Mouse (Mus musculus): ENCODE data around the gene Ubxn11. TPM values are rescaled to one million over a fixed set of nuclear protein-coding genes. Genes with fewer than 3 reads are reported as not detected.

Ubxn11 gene
- polyA plus RNA-seq, 1 experiment from 2014 or later, result 11.1 TPM

DNA sequence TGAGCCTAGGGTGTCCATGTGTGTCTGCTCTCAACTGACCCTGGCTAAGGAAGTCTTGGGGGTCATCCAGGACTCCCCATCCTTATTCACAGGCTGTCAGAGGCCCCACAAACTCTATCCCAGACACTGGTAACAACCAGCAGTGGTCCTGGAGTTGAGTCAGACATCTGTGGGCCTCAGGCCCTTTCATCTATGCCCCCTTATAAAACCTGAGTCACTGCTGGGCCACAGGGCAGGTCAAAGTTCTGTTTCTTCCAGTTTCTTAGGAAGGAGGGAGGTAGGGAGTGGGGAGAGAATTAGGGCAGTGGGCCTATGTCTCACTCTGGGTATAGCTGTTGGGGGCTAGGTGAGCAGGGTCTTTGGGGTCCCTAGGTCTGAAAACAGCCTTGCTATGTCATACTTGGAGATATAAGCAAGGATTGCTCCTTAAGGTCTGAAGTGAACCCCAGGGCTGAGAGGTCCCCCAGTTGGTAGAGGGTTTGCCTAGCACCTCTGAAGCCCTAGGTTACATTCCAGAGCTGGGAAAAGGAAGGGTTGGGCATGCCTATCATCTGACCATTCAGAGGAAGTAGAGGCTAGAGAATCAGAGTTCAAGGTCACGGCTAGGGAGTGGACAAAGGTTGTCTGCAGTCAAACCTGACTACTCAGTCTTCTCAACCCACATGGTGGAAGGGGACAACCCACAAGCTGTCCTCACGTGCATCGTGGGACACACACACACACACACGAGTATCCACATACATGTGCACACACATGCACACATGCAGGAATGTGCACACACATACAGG is 33.4 kb upstream of the Ubxn11 start:
- no peaks in the 10 kb centered on the region for H3K36me3 ChIP-seq
- H3K4me2 ChIP-seq, result no peak overlapping the region
- H3K4me1 ChIP-seq, result peaks cover 7% of the 10 kb centered on the region
- peaks cover 29% of the 10 kb centered on the region for H3K27me3 ChIP-seq
- WGBS, result 90% methylated on average over 4 of the region's 4 CpGs
- H3K27ac ChIP-seq, result no peak overlapping the region
- ATAC-seq (replicated peaks; ENCODE audit: low FRiP score), result no peak
- no peaks in the 10 kb centered on the region for H3K9me3 ChIP-seq (replicated peaks)
- H3K4me3 ChIP-seq (replicated peaks), result no peak overlapping the region
- no peak overlapping the region for H3K9ac ChIP-seq

- Histone ChIP-seq H3K4me3 (replicated peaks) (no peak overlapping the region), H3K9ac (no peak overlapping the region), H3K27me3 (peaks cover 28% of the 10 kb centered on the region), H3K4me2 (no peak overlapping the region), H3K27ac (no peak overlapping the region), H3K36me3 (no peaks in the 10 kb centered on the region), H3K9me3 (replicated peaks) (no peaks in the 10 kb centered on the region), H3K4me1 (peaks cover 20% of the 10 kb centered on the region)
- WGBS, result 13% methylated on average over 3 of the region's 3 CpGs
- peak; percentile 33; the same call in 1 of the 2 replicates for ATAC-seq (replicated peaks; ENCODE audit: low FRiP score)
Measured at GRCm38 (mm10) chr4:134078694-134079093, 23.7 kb upstream of the Ubxn11 start.

DNA sequence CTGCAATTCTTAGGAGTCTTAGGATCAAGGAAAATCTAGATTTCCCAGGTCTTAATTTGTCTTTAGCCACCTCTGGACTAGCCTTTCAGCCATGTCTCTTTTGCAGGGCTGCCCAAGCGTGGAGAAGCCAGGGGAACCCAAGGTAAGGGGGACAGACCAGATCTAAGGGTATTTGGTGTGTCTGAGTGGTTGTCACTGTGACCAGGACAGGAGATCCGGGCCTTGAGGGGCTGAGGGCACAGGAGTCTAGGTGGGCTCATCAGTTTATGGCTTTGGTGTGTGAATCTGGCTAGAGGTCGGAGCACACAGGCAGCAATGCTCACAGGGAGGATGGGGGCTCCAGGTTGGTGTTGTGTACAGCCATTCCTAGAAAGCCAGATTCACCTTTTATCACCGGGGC is 21.7 kb upstream of the Ubxn11 start:
- Histone ChIP-seq H3K36me3 (no peaks in the 10 kb centered on the region), H3K9me3 (replicated peaks) (no peaks in the 10 kb centered on the region), H3K4me3 (replicated peaks) (no peak overlapping the region), H3K27ac (no peak overlapping the region), H3K27me3 (peaks cover 28% of the 10 kb centered on the region), H3K4me1 (peaks cover 20% of the 10 kb centered on the region), H3K4me2 (no peak overlapping the region), H3K9ac (no peak overlapping the region)
- WGBS, result 81% methylated on average over 4 of the region's 4 CpGs
- no peak for ATAC-seq (replicated peaks; ENCODE audit: low FRiP score)

DNA sequence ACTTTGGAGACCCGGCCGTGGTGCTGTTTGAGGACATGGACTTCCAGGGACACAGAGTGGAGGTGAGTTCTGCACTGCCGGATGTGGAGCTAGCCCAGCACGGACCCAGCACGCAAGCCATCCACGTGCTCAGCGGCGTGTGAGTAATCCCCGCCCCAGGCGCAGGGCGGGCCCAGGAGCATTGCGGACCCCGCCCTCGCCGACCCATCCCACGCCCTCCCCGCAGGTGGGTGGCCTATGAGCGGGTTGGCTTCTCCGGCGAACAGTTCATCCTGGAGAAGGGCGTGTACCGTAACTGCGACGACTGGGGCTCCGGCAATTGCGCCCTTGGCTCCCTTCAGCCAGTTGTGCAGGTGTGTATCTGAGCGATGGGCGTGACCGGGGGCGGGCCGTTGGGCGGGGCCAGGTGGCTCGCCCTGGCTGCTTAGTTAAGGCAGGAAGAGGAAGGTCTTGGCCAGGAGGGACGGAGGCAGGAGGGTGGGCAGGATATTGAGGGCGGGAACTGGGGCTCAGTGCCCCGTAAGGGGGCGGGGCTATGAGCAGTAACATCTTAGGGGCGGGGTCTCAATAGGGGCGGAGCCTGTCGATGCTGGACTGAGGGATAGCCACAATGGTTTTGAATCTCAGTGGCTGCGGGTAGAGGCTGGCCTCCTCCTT is 20.5 kb upstream of the Ubxn11 start:
- H3K4me2 ChIP-seq, result peak overlapping the region; percentile 92
- no peaks in the 10 kb centered on the region for H3K36me3 ChIP-seq
- peak overlapping the region; percentile 55 for H3K4me3 ChIP-seq (replicated peaks)
- 0 out of 2 replicates have a peak overlapping the region, but pooled peaks have one; percentile 22 for H3K27ac ChIP-seq
- H3K27me3 ChIP-seq, result peaks cover 28% of the 10 kb centered on the region
- under 1% methylated on average over 41 of the region's 41 CpGs for WGBS
- ATAC-seq (replicated peaks; ENCODE audit: low FRiP score), result peak; percentile 92
- H3K4me1 ChIP-seq, result peaks cover 20% of the 10 kb centered on the region
- H3K9ac ChIP-seq, result peak overlapping the region; percentile 42; the same call in 1 of the 2 replicates
- H3K9me3 ChIP-seq (replicated peaks), result no peaks in the 10 kb centered on the region

DNA sequence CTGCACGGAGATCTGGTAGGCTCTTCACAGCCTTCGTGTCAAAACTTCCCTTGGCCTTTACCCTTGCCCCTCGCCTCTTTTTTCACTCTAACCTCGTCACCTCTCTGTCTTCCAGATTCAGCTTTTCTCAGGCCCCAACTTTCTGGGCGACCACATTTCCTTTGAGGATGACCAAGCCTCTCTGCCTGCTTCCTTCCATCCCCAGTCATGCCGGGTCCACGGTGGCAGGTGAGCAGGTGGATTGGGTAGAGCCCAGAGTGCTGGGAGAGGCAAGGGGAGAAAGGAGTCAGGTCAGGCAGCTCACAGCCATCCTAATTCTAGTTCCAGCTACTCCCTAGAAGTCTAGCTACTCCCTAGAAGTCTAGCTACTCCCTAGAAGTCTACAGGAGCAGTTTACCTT is 19.9 kb upstream of the Ubxn11 start:
- Histone ChIP-seq H3K9ac (peak overlapping the region; percentile 42; the same call in 1 of the 2 replicates), H3K4me1 (peaks cover 20% of the 10 kb centered on the region), H3K27ac (no peak overlapping the region), H3K4me3 (replicated peaks) (peak overlapping the region; percentile 55), H3K4me2 (peak overlapping the region; percentile 92), H3K27me3 (peaks cover 28% of the 10 kb centered on the region), H3K36me3 (no peaks in the 10 kb centered on the region), H3K9me3 (replicated peaks) (no peaks in the 10 kb centered on the region)
- no peak for ATAC-seq (replicated peaks; ENCODE audit: low FRiP score)
- 16% methylated on average over 7 of the region's 7 CpGs for WGBS

GRCm38 (mm10) chr4:134084999-134085398 is 17.4 kb upstream of the Ubxn11 start:
- no peak for ATAC-seq (replicated peaks; ENCODE audit: low FRiP score)
- 88% methylated on average over 4 of the region's 4 CpGs for WGBS
- Histone ChIP-seq H3K4me2 (no peak overlapping the region), H3K4me1 (peaks cover 15% of the 10 kb centered on the region), H3K9me3 (replicated peaks) (no peaks in the 10 kb centered on the region), H3K27ac (no peak overlapping the region), H3K9ac (no peak overlapping the region), H3K4me3 (replicated peaks) (no peak overlapping the region), H3K27me3 (peaks cover 26% of the 10 kb centered on the region), H3K36me3 (no peaks in the 10 kb centered on the region)

- no peaks in the 10 kb centered on the region for H3K9me3 ChIP-seq (replicated peaks)
- H3K9ac ChIP-seq, result no peak overlapping the region
- peaks cover 2% of the 10 kb centered on the region for H3K4me1 ChIP-seq
- no peak overlapping the region for H3K27ac ChIP-seq
- no peak overlapping the region for H3K4me3 ChIP-seq (replicated peaks)
- peak; percentile 64; the same call in 1 of the 2 replicates for ATAC-seq (replicated peaks; ENCODE audit: low FRiP score)
- H3K27me3 ChIP-seq, result peaks cover 8% of the 10 kb centered on the region
- WGBS, result 33% methylated on average over 7 of the region's 7 CpGs
- no peaks in the 10 kb centered on the region for H3K36me3 ChIP-seq
- peak overlapping the region; percentile 29; the same call in 1 of the 2 replicates for H3K4me2 ChIP-seq
Measured at GRCm38 (mm10) chr4:134087412-134087811, 15.0 kb upstream of the Ubxn11 start.

GRCm38 (mm10) chr4:134089029-134089428 is 13.3 kb upstream of the Ubxn11 start:
- WGBS, result 83% methylated on average over 9 of the region's 9 CpGs
- no peak overlapping the region for H3K4me2 ChIP-seq
- no peaks in the 10 kb centered on the region for H3K9me3 ChIP-seq (replicated peaks)
- H3K4me1 ChIP-seq, result no peaks in the 10 kb centered on the region
- H3K4me3 ChIP-seq (replicated peaks), result no peak overlapping the region
- no peak for ATAC-seq (replicated peaks; ENCODE audit: low FRiP score)
- no peaks in the 10 kb centered on the region for H3K36me3 ChIP-seq
- H3K9ac ChIP-seq, result no peak overlapping the region
- no peaks in the 10 kb centered on the region for H3K27me3 ChIP-seq
- H3K27ac ChIP-seq, result no peak overlapping the region

DNA sequence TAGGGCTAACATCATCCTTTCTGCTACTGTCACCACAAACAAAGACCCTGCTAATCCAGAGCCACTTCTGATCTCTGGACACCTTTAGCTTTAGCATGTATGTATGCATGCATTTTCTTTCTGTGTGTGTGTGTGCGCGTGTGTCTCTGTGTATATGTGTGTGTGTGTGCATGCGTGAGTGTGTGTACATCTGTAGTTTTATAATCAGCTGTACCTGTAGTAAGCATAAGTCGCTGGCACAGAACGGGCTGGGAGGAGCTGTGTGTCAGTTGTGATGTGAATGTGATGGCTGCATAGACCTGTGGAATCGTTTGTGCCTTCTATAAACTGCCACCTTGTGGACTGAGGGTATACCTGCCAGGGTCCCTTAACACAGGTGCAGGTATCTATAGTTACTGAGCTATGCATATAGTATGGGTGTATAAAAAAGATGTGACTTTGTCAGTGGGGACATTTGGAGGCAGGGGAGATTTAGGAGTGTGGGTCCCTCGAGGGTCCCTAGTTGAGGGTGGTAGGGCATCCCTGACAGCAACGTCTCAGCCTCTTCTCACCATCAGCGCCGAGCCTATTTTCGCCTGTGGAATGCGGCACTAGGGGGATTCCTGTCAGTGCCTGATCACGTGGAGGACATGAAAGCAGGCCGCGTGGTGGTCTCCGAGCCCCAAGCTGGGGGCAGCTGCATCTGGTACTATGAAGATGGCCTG is 11.7 kb upstream of the Ubxn11 start:
- Histone ChIP-seq H3K9ac (no peak overlapping the region), H3K27me3 (no peaks in the 10 kb centered on the region), H3K9me3 (replicated peaks) (no peaks in the 10 kb centered on the region), H3K4me1 (no peaks in the 10 kb centered on the region), H3K4me3 (replicated peaks) (no peak overlapping the region), H3K4me2 (no peak overlapping the region), H3K36me3 (no peaks in the 10 kb centered on the region), H3K27ac (no peak overlapping the region)
- 80% methylated on average over 16 of the region's 16 CpGs for WGBS
- no peak for ATAC-seq (replicated peaks; ENCODE audit: low FRiP score)

- ATAC-seq (replicated peaks; ENCODE audit: low FRiP score), result no peak
- 87% methylated on average over 6 of the region's 6 CpGs for WGBS
- H3K9ac ChIP-seq, result no peak overlapping the region
- H3K27me3 ChIP-seq, result no peaks in the 10 kb centered on the region
- H3K27ac ChIP-seq, result no peak overlapping the region
- no peaks in the 10 kb centered on the region for H3K36me3 ChIP-seq
- H3K4me2 ChIP-seq, result no peak overlapping the region
- no peaks in the 10 kb centered on the region for H3K9me3 ChIP-seq (replicated peaks)
- no peaks in the 10 kb centered on the region for H3K4me1 ChIP-seq
- no peak overlapping the region for H3K4me3 ChIP-seq (replicated peaks)
Measured at GRCm38 (mm10) chr4:134091225-134091529, 11.2 kb upstream of the Ubxn11 start.

DNA sequence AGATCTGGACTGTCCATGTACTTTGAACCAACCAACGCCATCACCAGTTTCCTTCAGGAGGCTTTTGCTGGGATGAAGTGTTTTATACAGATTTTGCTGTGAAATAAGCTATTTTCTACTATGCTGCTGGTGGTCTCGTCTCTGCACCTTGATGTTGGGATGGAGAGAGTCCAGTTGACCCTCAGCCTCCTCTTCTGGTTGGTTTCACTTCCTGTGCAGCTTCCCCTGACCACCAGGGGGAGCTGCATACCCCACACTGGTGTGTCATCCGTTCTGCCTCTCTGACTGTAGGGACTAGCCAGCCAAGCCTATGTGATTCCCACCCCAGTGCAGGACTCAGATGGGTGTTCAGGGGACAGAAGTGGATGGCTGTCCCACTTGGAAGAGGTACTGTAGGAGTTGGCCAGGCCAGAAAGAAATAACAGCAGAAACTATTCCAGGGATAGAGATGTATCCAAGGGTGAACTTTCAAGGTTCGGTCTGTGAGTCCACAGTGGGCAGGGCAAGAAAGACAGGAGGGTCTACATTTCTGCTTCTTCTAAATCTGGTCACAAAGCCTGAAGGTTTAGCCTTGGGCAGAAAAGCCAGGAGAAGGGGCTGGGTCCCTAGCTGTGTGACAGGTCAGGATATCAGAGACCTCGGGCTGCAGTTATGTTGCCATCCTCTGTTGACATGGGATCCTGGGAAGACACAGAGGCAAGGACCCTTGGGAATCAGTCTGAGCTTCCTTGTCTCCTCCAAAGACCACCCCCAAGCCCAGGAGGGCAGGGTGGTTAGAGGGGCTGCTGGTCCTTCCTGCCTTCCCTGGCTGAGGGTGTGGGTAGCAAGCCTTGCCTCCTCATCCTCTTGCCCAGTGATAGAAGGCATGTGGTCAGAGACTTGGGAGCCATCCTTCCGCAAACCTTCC is 9.7 kb upstream of the Ubxn11 start:
- no peaks in the 10 kb centered on the region for H3K27me3 ChIP-seq
- H3K4me2 ChIP-seq, result no peak overlapping the region
- no peaks in the 10 kb centered on the region for H3K4me1 ChIP-seq
- 69% methylated on average over 6 of the region's 6 CpGs for whole genome bisulfite sequencing
- no peak overlapping the region for H3K4me3 ChIP-seq (replicated peaks)
- ATAC-seq (replicated peaks; ENCODE audit: low FRiP score), result 0 out of 2 replicates have a peak, but pooled peaks have one; percentile 43
- H3K9me3 ChIP-seq (replicated peaks), result no peaks in the 10 kb centered on the region
- no peaks in the 10 kb centered on the region for H3K36me3 ChIP-seq
- H3K9ac ChIP-seq, result no peak overlapping the region
- H3K27ac ChIP-seq, result no peak overlapping the region
